In genomic region chr9:60743180-60743900, GRCm38 (mm10) we compare ENCODE assay signal across 8 mouse cellular contexts. TPM values are rescaled to one million over a fixed set of nuclear protein-coding genes. Genes with fewer than 3 reads are reported as not detected.
DNase-seq lines count a peak whose midpoint lies in the region; ATAC-seq lines count a peak whose summit lies in the region.

No protein-coding gene starts in this region.

- H3K27me3 ChIP-seq in heart, embryonic 10.5 days (ENCODE audit: insufficient read depth, poor library complexity, severe bottlenecking): no peaks in the 10 kb centered on the region
- H3K27me3 ChIP-seq in forebrain, embryonic 13.5 days: 0 out of 2 replicates have a peak, but pooled peaks cover 3% of the 10 kb centered on the region

- H3K36me3 ChIP-seq in heart, embryonic 10.5 days: no peaks in the 10 kb centered on the region
- H3K36me3 ChIP-seq in forebrain, embryonic 13.5 days (ENCODE audit: poor library complexity, severe bottlenecking): no peaks in the 10 kb centered on the region

- 44% methylated on average over 17 of the region's 17 CpGs for WGBS in heart, embryonic 10.5 days
- WGBS in forebrain, embryonic 13.5 days: 70% methylated on average over 17 of the region's 17 CpGs

- peak; percentile 46 for DNase-seq in layer of hippocampus, adult 11-12 months (ENCODE audit: low spot score)
- no peak for DNase-seq in layer of hippocampus, adult 9-10 months (ENCODE audit: low spot score)
- DNase-seq in cerebellum, adult 18-20 months: peak; percentile 46 to 58
- no peak for DNase-seq in heart, embryonic 10.5 days (ENCODE audit: low spot score)
- DNase-seq in kidney, postnatal 25 days: peak; percentile 53 to 59
- DNase-seq in lung, postnatal 10 days: peak; percentile 89
- peak; percentile 36 for DNase-seq in urinary bladder, adult 2 months (ENCODE audit: low spot score)

- no peak overlapping the region for H3K4me2 ChIP-seq in forebrain, embryonic 13.5 days

- no peak overlapping the region for H3K9ac ChIP-seq in forebrain, embryonic 13.5 days

- H3K9me3 ChIP-seq in heart, embryonic 10.5 days: no peaks in the 10 kb centered on the region
- no peaks in the 10 kb centered on the region for H3K9me3 ChIP-seq in forebrain, embryonic 13.5 days (replicated peaks)

- no peak overlapping the region; the same call in 1 of the 2 replicates for H3K4me3 ChIP-seq in heart, embryonic 10.5 days
- no peak overlapping the region for H3K4me3 ChIP-seq in forebrain, embryonic 13.5 days

- H3K4me1 ChIP-seq in heart, embryonic 10.5 days: peaks cover 11% of the 10 kb centered on the region
- H3K4me1 ChIP-seq in forebrain, embryonic 13.5 days: peaks cover 3% of the 10 kb centered on the region; the same call in 1 of the 2 replicates

- H3K27ac ChIP-seq in heart, embryonic 10.5 days: peak overlapping the region; percentile 56; the same call in 1 of the 2 replicates
- no peak overlapping the region for H3K27ac ChIP-seq in forebrain, embryonic 13.5 days

- ATAC-seq in forebrain, embryonic 13.5 days: no peak

RNA-seq across cellular contexts. Expression of gene Larp6, which starts 30.6 kb away (rescaled TPM):
- polyA plus RNA-seq in heart, embryonic 10.5 days (2016; fragmentation: Nextera tagmentation; extraction: Ambion mirVana): 0.44 and 0.68 TPM in 2 replicates
- 3.5 and 4.0 TPM in 2 replicates for polyA plus RNA-seq in urinary bladder, adult 2 months (2012; rRNA removed)
- 3.5 and 3.6 TPM in 2 replicates for polyA plus RNA-seq in forebrain, embryonic 13.5 days (2015; fragmentation: Nextera tagmentation; extraction: Ambion mirVana)

RNA-seq across cellular contexts. Expression of gene Uaca, which starts 51.0 kb away (rescaled TPM):
- polyA plus RNA-seq in heart, embryonic 10.5 days (2016; fragmentation: Nextera tagmentation; extraction: Ambion mirVana): 34.3 and 39.5 TPM in 2 replicates
- 18.1 and 25.9 TPM in 2 replicates for polyA plus RNA-seq in urinary bladder, adult 2 months (2012; rRNA removed)
- polyA plus RNA-seq in forebrain, embryonic 13.5 days (2015; fragmentation: Nextera tagmentation; extraction: Ambion mirVana): 17.6 and 21.0 TPM in 2 replicates

RNA-seq across cellular contexts. Expression of gene Lrrc49, which starts 55.4 kb away (rescaled TPM):
- polyA plus RNA-seq in heart, embryonic 10.5 days (2016; fragmentation: Nextera tagmentation; extraction: Ambion mirVana): 9.0 and 12.4 TPM in 2 replicates
- 17.2 and 19.4 TPM in 2 replicates for polyA plus RNA-seq in urinary bladder, adult 2 months (2012; rRNA removed)
- polyA plus RNA-seq in forebrain, embryonic 13.5 days (2015; fragmentation: Nextera tagmentation; extraction: Ambion mirVana): 62.1 and 64.2 TPM in 2 replicates

Comparison
In these comparisons a context has a peak if more than half of its experiments do, and no peak if none do; other contexts are left out.
1. DNase-seq: peak in layer of hippocampus, adult 11-12 months (single experiment), cerebellum, adult 18-20 months (2 of 2), kidney, postnatal 25 days (2 of 2), lung, postnatal 10 days (single experiment) and urinary bladder, adult 2 months (single experiment); none in layer of hippocampus, adult 9-10 months (single experiment) and heart, embryonic 10.5 days (single experiment).